Mouse (Mus musculus): ENCODE results near the gene Phactr2. TPM values are rescaled to one million over a fixed set of nuclear protein-coding genes. Genes with fewer than 3 reads are reported as not detected.

The Phactr2 gene
- total RNA-seq, 2 experiments from 2014 or later, result 4.8 to 10.1 TPM

DNA sequence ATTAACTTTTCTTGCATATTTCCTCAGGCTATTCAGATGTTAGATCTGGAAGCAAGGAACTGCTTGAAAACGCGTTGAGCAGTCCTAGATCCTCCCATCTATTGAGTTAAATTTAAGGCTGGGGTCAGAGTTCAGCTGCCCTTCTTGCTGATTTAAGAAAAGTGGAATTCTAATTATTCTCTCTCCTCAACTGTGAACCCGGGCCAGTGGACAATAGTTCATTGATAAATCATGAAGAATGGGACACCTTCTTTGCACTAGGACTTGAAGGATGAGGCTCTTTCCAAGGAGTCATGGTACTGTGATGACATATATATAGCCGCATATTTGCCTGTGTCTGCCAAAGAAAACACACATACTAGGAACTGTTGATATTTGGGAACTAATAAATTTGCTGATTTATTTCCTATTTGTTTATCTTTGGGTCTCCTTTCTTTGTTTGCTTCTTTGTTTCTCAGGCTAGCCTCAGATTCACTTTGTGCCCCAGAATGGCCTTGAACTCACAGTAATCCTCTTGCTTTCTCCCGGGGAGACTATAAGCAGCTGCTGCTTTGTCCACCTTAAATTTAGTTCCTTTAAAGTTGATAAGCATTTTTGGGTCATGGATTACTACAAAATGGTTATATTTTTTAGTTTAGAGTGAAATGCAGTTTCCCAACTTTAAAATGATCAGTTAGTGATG, 127.5 kb downstream of the Phactr2 start:
- no peak for ATAC-seq (replicated peaks; ENCODE audit: low FRiP score, low TSS enrichment, poor library complexity, severe bottlenecking)

DNA sequence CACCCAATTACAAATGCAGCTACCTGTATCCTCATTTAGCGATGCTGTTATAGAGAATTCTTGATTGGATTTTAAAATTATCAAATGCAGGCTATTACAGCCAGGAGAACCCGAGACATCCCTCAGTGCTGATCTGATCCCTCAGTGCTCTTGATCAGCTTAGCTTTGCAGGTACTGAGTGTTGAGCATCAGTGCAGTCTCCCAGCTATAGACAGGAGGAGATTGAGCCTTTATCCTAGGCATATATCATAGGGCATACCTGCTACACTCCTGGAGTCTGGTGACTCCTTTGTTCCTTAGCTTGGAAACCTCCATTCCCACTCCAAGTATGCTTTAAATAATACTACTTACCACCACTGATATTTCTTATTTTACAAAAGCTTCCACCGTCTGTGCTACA, 133.6 kb downstream of the Phactr2 start:
- no peak for ATAC-seq (replicated peaks; ENCODE audit: low FRiP score, low TSS enrichment, poor library complexity, severe bottlenecking)

DNA sequence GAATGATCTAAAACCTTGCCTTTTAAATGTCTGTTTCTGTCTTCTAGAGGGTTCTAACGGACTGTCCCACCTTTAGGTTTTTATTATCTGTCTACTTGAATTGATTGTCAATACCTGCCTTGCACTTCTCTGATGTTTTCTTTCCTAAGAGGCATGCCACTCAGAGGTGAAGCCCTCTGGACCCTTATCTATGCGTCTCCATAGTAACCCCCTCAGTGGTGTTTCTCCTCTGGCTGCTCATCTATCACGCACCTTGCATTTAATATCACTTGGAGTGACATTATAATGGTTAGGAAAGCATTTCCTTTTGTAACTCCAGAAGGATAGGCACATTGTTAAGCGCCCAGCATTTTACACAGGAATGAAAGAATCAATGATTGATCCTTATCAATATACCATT, 137.2 kb downstream of the Phactr2 start:
- ATAC-seq (replicated peaks; ENCODE audit: low FRiP score, low TSS enrichment, poor library complexity, severe bottlenecking), result no peak

DNA sequence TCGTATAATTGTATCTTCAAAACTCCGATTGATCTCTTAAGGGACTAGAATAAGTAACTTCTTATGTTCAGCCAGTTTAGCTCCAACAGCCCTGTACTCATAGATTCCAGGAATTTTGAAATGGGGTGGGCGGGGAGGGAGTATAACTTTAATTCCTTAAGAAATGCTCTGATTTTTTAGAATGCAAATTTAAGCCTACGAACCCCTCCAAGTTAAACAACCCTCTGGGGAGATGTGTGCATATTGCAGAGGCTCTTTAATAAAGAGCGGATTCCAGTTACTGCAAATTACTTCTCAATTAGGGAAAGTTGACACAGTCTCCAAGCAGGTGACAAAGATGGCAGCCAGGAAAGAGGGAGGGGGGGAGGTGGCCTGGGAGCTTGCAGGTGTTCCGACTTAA, 138.4 kb downstream of the Phactr2 start:
- no peak for ATAC-seq (replicated peaks; ENCODE audit: low FRiP score, low TSS enrichment, poor library complexity, severe bottlenecking)

DNA sequence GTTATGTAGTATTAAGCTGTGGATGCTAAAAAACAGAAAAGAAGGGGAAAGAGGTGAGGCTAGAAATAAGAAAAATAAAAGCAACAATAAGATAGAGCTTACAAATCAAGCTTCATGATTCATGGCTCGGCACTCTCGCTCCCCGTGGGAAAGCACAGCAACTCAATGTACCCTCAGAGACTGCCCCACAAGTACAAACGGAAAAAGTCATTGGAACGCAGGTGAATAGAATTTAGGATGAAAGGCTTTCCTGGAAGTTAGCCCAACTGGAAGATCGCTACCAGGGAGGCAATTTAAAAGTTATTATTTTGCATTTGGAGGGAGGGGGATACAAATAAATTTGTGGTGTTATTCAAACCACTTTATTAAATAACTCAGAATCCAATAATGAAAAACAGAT, 138.9 kb downstream of the Phactr2 start:
- no peak for ATAC-seq (replicated peaks; ENCODE audit: low FRiP score, low TSS enrichment, poor library complexity, severe bottlenecking)

DNA sequence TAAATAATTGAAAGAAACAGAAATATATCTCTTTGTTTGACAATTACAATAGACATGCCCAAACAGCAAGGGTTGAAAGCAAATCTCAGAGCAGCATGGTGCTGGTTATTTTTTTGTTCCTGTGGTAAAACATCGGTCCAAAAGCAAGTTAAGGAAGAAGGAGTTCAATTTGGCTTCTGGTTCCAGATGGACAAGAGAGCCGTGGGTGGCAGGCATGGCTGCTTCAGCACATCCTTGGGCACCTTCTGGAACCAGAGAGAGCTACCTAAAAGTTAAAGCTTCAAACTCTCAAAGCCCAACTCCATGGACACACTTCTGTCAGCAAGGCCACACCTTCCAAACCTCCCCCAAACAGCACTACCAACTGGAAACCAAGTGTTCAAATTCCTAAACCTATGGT, 140.4 kb downstream of the Phactr2 start:
- ATAC-seq (replicated peaks; ENCODE audit: low FRiP score, low TSS enrichment, poor library complexity, severe bottlenecking), result no peak

DNA sequence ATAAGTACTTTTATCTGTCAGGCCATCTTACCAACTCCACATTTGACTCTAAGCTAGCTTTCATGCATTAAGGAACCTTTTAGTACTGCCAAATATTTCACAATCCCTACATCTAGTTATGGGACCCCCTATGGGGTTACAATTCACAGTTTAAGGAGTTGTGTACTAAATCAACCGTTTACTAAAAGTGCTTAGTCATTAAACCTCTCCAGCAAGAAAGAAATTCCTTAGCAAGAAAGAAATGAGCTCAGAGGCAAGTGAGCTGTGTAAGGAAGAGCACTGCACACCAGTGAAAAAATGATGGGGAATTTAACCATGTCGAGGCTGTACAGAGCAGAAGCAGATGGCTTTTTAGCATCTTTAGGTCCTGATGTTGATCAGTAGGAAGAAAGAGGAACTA, 141.2 kb downstream of the Phactr2 start:
- ATAC-seq (replicated peaks; ENCODE audit: low FRiP score, low TSS enrichment, poor library complexity, severe bottlenecking), result no peak

DNA sequence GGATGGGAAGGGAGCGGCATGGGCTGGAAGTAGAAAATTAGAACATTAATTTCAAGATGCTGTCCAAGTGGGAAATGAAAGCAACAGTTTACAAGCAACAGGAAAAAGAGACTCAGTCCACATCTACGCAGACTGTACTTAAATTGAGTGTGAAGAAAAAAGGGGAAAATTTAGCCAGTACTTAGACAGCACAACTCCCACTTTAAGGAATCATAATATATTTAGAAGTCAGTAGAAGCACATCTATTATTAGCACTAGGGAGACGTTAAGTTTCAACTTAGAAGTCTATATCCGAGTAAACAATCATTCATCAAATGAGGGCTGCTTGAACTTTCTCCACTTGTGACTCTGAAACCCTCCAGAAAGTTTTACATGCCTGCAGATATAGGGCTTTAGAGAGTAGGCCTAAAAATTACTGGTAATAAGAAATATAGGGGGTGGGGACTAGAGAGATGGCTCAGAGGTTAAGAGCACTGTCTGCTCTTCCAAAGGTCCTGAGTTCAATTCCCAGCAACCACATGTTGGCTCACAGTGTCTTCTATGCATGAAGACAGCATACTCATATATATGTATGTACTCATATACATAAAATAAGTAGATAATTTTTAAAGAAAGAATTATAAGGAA, 142.7 kb downstream of the Phactr2 start:
- ATAC-seq (replicated peaks; ENCODE audit: low FRiP score, low TSS enrichment, poor library complexity, severe bottlenecking), result no peak

DNA sequence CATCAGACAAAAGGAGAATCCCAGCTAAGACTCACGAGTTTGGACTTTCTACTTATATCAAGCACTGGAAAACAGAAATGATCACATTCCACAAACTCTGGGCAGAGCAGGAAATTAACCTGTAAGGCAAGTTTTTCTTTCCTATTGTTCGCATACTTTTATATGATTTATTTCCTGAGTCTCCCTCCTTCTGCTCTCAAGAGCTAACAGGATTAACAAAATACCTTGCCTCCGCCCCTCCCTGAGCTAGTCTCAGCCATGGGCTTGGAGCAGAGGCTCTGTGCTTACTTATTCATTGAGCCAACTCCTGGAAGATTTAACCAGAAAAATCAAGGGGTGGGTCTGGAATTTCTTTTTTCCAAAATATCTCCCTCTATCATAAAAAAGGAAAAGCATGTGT, 145.6 kb downstream of the Phactr2 start:
- no peak for ATAC-seq (replicated peaks; ENCODE audit: low FRiP score, low TSS enrichment, poor library complexity, severe bottlenecking)

DNA sequence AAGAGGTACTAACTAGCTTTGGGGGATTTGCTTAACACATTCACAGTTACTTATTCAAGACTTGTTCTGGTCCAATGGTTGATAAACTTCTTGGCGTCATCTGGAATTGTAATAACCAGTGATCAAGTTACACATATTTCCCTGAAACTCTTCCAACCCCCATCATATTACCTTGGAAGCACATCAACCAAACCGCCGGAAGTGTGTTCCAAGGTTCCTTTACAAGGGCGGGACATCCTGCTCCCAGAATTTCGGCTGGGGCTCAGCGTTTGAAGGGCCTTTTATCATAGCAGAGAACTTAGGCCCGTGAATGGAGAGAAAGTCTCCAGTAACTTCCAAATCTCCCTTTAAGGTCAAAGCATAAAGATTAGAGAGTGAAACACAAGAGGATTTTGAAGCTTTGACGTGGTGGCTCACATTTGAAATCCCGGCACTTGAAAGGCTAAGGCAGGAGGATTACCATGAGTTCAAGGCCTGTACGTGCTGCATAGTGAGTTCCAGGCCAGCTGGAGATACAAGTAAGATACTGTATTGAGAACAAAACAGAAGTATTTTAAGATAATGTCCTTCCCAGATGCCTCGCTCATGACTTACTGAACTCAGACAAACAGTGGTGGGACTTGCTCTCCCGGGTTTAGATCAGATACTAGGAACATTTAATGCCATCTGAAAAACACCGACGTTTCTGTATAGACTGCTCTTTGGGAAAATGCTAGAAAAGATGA, 147.9 kb downstream of the Phactr2 start:
- no peak for ATAC-seq (replicated peaks; ENCODE audit: low FRiP score, low TSS enrichment, poor library complexity, severe bottlenecking)

DNA sequence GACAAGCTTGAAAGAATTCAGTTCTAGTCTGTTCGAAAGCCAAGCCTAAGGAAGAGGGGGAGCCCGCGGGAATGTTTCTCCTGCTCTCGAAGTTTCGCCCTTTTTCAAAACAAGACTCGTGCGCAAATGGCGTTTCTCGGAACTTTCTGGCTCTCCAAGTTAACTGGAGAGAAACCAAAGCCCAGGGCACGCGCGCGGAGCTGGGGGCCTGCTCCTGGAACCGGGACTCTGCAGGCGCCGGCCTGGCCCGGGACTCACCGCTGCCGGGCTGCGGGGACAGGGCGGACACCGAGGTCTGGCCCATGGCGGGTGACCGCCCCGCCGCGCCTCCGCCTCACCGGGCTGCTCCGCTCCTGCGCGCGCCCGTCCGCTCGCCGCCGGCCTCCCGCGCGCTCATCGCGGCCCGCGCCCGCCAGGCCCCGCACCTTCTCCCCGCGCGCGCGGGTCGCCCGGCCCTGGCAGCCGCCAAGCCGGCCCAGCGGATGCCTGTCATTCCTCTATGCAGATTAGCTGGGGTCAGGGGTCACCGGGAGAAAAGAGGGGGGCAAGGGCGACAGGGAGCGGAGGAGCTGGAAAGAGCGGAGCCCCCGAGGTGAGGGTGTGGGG, 150.3 kb downstream of the Phactr2 start:
- ATAC-seq (replicated peaks; ENCODE audit: low FRiP score, low TSS enrichment, poor library complexity, severe bottlenecking), result peak; percentile 50

DNA sequence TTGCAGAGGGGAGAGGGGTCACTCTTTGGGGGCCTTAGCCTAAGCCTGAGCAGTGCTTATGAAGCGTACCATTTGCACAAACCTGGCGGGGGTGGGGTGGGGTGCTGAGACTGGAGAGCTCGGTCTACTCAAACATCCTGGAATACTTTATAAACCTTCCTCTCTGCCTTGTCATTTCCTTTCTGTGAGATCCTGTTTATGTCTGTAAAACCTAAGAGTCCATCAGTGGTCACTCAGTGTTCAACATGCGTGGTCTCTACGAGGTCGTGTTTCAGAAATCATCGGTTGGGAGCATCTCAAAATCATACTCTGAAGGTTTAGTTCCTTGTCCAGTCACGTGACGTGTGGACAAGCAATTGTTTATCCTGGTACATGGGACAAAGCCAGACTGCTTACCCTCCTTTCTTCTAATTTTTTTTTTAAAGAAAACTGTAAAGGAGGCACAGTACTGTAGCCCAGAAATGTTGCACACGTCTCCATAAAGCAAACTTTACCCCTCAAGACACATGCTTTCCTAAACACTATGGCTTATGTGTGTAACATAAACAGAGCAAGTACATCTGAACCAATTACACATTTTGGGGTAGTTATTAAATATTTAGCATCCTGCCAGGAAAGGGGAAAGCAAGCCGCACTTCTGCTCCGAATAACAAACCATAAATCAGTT, 150.9 kb downstream of the Phactr2 start:
- 0 out of 2 replicates have a peak, but pooled peaks have one; percentile 16 for ATAC-seq (replicated peaks; ENCODE audit: low FRiP score, low TSS enrichment, poor library complexity, severe bottlenecking)

DNA sequence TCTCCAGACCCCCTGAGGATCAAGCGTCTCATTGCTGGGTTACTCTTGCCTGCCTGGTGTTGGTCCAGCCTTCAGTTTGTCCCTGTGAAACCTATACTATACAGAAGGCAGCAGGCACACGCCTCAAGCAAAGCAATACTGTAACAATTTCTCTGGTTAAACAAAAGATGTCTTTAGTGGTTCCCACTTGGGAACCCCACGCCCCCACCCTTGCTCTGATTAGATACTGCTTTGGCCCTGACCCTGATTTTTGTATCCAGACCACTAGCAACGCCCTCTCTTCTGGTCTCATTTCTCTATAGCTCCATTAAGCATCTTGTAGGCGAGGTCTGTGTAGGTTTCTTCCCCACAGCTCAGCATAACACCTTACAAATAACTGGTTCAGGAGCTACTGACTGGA, 159.2 kb downstream of the Phactr2 start:
- ATAC-seq (replicated peaks; ENCODE audit: low FRiP score, low TSS enrichment, poor library complexity, severe bottlenecking), result no peak

DNA sequence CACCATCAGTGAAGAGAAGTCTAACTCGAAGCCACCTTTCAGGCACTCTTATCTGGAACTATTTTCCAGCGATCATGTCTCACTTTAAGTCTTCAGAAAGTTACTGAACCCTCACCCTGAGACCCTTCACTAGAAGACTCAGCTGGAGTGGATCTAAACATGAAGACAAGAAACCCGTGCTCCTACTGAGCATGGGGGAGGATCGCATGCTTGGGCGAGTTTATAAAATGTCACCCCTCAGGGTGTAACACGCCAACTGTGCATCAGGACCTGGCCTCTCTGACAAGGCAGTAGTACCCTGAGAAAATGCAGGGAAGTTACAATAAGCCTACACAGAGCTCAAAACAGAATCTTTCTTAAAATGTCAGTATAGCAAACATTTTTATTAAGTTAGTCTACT, 161.6 kb downstream of the Phactr2 start:
- no peak for ATAC-seq (replicated peaks; ENCODE audit: low FRiP score, low TSS enrichment, poor library complexity, severe bottlenecking)

DNA sequence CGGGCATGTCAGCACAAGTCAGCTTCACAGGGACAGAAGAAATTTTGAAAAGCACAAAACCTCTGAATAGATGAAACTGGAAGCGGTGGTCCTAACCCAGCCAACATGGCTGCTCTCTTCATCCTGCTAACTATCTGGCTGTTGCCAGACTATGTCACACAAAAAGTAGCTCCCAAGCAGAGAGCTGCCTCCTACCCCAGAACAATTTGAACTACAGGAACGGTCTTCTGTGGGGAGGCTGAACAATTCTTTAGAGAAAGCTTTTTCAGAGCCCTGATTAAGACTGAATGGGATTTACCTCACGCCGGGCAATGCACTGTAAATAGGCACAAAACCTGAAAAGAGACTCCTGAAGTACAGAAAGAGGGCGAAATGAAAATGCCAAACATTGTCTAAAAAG, 162.6 kb downstream of the Phactr2 start:
- ATAC-seq (replicated peaks; ENCODE audit: low FRiP score, low TSS enrichment, poor library complexity, severe bottlenecking), result no peak

DNA sequence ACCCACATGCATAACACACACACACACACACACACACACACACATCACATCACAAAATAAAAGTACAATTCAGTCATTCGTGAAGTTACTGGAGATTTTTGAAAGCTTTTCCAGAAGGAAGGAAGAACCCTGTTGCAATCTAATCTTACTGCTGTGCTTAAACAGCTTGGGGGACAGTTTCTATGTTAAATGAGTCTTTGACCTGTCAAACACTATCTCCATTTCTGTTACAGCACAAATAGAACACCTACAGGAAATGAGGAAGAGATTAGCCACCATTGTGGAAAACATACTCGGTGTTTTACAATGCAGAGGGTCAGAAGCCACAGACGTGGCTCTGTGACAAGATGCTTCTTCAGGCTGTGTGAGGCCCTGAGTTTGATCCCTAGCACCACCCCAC, 164.1 kb downstream of the Phactr2 start:
- ATAC-seq (replicated peaks; ENCODE audit: low FRiP score, low TSS enrichment, poor library complexity, severe bottlenecking), result no peak

DNA sequence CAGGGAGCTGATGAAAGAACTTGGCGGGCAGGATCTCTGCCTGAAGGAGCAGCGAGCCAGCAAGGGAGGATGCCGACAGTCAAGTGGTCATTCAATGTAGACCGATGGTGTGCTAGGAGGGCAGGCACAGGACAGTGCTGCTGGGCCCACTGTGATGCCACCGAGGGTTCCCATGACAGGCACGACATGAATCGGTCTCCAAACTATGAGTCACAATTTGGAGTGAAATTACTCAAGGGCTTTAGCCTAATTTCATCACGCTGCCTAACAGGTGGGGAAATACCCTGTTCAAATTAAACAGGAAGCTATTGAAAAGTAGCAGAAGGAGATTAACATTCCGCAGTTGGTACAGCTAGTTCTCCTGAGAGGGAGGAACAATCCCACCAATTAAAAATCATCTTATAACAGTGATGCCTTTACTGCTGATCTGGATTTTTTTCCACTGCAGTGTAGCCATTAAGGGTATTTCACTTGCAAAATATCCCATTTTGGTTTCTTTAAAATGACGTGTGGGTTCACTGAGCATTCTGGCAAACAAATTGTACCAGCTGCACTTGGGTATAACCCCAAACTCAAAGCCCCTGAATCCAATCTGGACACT, 169.5 kb downstream of the Phactr2 start:
- no peak for ATAC-seq (replicated peaks; ENCODE audit: low FRiP score, low TSS enrichment, poor library complexity, severe bottlenecking)

DNA sequence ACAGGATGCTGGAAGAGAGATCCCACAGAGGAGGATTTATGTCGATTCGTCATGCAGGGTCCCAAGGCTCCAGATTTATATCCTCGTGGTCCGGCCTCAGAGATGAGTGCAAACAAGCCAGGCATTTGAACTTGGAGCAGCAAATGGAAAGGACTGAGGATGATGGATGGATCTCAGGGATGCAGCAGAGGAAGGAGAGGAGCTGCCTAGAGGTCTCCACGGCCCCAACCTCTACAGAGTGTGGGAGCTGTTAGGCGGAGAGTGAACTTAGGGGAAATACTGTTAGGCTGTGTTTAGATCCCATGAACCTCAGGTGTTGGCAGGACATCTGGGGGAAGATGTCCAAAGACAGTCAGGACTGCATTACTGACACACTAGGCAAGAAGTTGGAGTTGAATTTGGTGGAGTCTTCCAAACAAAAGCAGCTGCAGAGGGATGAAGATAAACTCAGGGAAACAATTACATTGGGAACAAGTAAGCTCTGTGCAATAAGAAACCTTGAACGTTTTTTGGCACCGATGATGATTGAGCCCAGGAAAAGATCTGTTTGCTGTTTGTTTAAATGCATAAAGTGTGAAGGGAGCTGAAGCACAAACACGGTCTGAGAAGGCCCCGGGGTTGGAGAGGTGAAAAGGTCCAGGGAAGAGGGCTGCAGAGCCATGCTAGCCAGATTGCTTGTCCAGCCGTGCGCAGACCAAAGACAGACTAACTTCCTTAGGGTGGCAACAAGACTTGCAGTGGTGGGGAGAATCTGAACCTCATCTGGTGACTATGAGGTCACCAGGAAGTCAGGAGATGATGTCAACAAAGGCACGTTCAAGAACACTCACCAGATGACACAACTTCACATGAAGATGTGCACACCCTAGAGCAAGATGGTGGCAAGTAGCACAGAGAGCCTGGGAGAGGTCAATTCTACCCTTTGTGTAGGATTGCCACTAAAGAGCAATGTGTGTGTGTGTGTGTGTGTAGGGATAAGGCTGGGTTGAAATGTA, 170.6 kb downstream of the Phactr2 start:
- ATAC-seq (replicated peaks; ENCODE audit: low FRiP score, low TSS enrichment, poor library complexity, severe bottlenecking), result no peak

All from megakaryocyte-erythroid progenitor cell, adult 5-6 weeks (primary cell).